Mouse (Mus musculus): Measurements from ENCODE around the gene Whamm. TPM values are rescaled to one million over a fixed set of nuclear protein-coding genes. Genes with fewer than 3 reads are reported as not detected.

Gene Whamm
- total RNA-seq, 2 experiments from 2014 or later: 14.5 to 15.9 TPM

DNA sequence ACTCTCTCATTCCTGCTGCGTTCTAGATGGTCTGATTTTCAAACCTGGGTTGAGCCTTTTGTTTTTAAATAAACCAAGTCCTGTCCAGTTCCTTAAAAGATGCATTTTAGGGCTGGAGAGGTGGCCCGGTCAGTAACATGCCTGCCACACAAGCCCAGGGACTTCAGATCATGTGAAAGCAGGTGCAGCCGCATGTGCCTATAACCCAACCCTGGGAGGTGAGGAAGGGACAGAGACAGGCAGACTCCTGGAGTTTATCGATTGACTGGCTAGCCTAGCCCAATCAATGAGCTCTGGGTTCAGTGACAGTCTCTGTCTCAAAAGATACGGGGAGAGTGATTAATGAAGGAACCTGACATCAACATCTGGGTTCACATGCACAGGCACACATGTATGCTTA lies 9.9 kb upstream of the Whamm start:
- DNase-seq: no peak
- intact Hi-C loops (cut with DNase I): no loop called here

DNA sequence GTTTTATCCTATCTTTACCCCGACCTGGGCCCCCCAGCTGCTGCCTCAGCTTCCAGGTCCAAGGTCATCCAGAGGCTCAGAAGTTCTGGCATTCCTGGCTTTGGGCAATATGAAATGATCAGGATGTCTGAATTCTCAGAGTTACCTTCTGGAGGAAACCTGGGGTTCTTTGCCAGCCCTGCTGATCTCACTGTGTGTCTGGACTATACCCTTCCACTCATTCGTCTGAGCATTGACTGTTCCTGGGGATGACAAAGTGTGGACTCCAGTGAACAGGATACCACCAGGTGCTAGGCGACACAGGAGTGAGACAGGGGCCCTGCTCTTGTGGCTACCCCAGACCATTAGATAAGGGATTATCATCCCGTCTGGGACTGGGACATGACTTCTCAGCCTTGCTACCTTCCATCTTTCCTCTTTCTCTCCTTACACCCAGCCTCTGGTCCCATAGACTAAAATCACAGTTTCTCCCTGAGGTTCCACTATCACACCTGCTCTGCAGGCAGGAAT lies 7.5 kb upstream of the Whamm start:
- DNase-seq: no peak
- intact Hi-C loops (cut with DNase I): no loop called here

DNA sequence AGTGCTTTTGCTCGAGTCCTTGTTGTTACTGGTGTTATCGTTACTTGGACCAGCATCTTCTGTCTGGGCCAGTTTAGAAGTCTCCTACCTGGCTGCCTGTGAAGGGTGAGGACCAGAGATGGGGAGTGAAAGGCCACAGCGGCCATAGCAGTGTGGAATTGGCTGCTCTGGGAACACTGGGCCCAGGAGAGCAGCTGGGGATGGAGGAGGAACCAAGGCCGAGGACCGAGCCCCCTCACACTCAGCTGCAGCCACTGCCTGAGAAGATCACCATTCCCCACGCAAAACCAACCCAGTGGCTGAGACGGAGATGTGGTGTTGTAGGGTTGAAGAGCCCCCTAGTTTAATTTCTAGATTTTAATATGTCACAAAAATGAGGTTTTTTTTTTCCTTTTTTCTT lies 6.3 kb upstream of the Whamm start:
- intact Hi-C loops (cut with DNase I): no loop called here
- DNase-seq: no peak

DNA sequence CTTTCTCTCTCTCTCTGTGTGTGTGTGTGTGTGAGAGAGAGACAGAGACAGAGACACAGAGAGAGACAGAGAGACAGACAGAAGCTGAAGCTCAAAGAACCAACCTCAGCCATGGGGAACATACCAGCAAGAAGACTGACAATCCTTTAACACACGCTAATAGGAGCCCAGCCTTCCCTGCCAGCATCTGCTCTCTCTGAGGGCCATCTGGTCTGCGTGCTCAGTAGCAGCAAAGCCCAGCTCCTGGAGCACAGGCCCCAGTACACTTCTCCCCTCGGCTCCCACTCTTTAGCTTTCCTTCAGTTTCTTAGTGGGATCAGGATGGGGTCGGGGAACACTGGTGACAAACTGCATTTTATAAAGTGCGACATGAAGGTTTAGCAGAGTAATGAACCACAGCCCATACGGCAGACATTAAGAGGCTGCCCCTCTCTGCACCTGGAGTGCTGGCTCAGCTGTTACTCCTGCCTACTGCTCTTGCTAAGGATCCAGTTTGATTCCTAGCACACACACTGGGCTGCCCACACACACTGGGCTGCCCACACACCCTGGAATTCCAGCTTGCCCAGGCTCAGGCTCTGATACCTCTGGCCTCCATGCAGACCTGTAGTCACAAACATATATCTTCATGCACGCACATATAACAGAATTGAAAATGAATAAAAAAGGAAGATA lies 5.5 kb upstream of the Whamm start:
- intact Hi-C loops (cut with DNase I): no loop called here

DNA sequence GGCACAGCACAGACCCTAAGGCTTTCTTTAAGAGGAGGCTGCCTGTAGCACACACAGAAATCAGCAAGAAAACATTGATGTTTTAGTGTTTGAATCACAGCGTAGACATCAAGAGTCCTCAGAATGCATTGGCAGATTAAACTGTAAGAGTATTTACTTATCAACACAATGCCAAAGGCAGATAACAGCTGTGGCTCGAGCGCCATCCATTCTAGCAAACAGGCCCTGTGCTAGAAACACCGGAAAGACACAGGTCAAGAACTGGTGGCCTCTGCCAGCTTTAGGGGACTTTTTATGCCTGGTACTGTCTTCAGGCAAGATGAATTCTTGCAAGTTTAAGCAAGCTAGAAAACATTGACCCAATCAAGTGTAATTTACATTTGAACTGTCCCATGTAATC lies 4.7 kb upstream of the Whamm start:
- no peak for DNase-seq
- intact Hi-C loops (cut with DNase I): no loop called here

More for the DNA sequence above, 5.5 kb upstream of the Whamm start:
- peak; percentile 68 for DNase-seq

DNA sequence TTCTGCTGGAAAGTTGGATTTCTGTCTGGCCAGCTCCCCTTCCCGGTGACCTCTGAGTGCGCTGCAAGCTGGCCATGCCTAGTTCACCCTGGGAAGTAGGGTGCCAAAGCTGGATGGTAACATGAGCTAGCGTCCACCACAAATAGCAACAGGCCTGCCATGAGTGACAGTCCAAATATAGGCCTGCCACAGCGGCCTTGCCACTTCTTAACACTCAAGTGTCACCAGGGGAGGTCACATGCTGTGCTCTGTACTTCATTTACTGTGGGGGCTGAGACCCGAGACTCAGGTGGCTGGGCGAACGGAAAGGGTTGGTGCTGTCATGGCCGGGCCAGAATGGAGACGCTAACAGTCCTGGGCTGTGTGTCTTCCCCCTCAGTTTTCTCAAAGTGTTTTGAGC lies 4.2 kb upstream of the Whamm start, which contains the start of gene Fsd2:
Gene Fsd2, minus strand, starts transcription at position 53 of the 400 bp plus-strand sequence.
- intact Hi-C loops (cut with DNase I): no loop called here
- DNase-seq: no peak

DNA sequence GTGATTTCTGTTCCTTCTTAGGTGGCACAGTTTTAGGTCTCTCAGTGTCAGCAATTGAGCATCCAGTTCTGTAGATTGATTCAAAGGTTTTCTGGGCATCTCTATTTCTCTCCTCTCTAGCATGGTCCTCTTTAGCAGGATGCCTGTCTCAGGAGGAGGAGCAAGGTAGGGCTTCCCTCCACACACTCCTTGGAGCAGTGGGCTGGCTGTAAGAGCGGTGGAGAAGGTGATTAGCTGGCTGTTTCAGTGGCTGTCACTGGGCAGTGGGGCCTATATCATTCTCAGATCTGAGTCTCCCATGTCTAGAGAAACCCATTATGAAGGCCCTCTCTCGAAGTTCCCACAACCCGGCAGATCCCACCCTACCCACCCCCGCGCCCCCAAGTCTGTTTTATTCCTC lies 3.7 kb upstream of the Whamm start:
- intact Hi-C loops (cut with DNase I): no loop called here

DNA sequence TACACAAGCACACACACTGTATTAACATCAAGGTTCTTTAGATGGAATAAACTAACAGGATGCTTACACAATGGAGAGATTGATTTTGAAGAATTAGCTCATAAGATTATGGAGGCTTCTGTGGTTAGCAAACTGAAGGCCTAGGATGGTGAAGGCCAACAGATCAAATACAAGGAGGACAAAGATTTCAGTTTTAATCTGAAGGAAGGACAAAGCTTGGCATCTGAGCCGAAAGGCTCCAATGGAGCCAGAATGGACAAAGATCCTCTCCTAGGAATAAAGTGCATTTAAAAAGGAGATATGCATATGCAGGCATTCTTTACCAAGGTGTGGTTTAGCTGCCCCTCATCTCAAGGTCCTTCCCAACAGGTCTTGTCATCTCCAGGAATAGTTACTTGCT lies 1.2 kb upstream of the Whamm start:
- no peak for DNase-seq
- intact Hi-C loops (cut with DNase I): loop anchor here (10.0 kb wide), 2 partner anchors 105 to 195 kb away; partner anchors contain the start of gene Ramac

More for the DNA sequence above, 3.7 kb upstream of the Whamm start:
- no peak for DNase-seq

DNA sequence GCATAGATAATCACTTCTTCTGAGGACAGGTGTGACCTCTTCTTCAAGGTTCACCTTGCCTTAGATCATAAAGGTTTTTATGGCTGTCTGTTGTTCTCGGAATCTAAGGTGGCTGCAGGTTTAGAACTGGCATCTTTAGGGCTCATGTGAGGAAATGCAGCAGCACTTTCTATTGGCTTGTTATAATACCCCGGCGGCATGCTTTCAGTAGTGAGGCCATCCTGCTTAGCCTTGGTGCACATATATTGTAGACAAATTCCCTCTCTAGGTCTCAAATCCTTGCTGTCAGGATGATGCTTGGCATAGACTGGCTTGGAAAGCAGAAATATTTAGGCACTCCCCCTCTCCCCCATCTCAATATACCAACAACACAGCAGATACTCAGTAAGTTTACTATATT lies 795 bp upstream of the Whamm start:
- intact Hi-C loops (cut with DNase I): loop anchor here (10.0 kb wide), 2 partner anchors 105 to 195 kb away; partner anchors contain the start of gene Ramac
- DNase-seq: no peak

DNA sequence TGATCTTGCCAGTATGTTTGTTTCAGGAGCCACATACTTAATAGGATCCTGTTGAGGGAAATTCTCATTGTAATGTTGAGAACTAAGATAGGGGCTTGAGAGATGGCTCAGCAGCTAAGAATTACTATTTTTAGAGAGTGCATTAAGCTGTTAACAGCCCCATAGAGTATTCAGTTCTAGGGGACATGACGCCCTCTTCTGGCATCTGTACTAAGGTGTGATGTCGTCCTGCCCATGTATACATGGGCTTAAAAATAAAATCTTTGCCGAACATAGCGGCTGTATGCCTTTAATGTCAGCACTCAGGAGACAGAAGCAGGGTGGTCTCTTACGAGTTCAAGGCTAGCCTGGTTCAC lies 336 bp upstream of the Whamm start:
- DNase-seq: no peak
- intact Hi-C loops (cut with DNase I): loop anchor here (10.0 kb wide), 2 partner anchors 106 to 194 kb away; partner anchors contain the start of gene Ramac

DNA sequence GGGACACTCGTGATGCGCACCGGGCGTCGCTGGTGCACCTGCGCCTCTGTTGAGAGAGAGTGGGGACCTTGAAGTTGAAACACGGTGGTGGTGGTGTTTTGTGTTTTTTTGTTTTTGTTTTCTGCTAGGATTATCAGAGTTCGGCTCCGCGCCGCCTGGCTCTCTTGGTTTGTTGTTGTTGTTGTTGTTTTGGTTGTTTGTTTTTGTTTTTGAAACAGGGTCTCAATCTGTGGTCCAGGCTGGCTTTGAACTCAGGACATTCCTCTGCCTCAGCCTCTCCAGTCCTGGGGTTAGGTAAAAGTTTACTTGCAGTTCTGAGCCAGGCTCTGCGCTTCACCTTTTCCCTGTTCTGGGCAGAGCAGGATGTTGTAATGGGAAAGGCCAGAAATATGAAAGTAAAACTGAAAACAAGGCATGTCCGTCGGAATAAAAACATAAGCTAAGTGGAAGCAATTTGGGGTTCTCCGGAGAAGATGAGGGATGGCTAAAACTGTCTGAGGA lies 925 bp downstream of the Whamm start:
- no peak for DNase-seq
- intact Hi-C loops (cut with DNase I): loop anchor here (10.0 kb wide), 2 partner anchors 107 to 193 kb away; partner anchors contain the start of gene Ramac

DNA sequence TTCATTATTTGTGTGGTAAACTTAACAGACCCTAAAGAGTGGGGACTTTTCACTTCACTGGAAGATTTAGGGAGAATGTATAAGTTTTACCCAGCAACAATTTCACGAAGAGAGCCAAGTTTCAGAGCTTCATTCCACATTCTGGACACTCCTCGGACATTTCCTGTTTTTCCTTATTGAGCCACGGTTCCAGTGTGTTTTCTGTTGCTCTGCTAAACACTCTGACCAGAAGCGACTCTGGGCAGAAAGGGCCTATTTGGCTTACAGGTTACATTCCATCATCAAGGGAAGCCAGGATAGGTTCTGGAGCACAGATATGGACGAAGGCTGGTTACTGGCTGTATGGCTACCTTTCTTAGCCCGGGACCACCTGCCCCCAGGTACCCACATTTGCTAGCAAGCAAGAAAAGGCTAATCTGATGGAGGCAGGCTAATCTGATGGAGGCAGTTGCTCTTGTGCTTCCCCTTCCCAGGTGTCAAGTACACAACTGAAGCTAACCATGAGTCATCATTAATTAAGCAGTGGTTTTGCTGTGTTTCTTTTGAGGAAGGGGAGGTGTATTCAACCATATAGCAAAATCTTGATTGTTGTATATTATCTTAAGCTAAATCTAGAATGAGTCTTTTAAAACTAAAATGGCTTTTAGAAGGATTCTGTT lies 1.7 kb downstream of the Whamm start:
- intact Hi-C loops (cut with DNase I): loop anchor here (10.0 kb wide), 2 partner anchors 108 to 192 kb away; partner anchors contain the start of gene Ramac
- no peak for DNase-seq

DNA sequence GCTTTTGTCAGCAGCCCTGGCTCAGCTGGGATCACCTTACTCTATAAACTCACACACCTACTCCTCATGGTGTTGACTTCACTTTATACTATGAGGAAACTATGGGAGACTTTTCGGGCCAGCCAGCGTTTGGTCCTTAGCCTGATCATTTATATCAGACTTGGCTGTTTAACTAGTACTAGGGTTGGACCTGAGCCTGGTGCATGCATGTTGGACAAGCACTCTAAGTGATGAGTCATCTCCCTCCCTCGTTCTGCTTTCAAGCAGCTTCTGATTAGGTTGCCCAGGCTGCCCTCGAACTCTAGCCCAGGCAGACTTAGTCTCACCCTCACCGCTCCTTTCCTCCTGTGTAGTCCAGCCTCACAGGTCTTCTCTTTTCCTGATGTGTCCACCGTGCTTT lies 2.3 kb downstream of the Whamm start:
- intact Hi-C loops (cut with DNase I): loop anchor here (10.0 kb wide), 2 partner anchors 109 to 191 kb away; partner anchors contain the start of gene Ramac
- DNase-seq: no peak

DNA sequence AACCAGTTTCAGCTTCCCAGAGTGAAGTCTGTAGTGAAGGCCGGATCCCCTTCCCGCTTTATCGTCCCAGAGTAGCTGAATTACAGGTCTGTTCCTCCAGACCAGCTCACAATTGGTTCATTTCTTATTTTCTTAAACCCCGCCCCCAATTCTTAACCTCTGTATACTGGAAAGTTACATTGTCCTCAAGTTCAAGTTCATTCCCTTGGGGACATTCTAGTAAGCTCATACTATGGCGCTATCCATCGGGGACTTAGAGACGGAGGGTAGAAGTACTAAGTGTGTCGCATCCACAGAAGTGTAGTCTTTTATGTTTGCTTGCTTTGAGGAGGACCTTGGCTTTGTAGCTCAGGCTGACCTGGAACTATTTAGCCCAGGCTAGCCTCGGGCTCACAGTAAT lies 2.8 kb downstream of the Whamm start:
- no peak for DNase-seq
- intact Hi-C loops (cut with DNase I): loop anchor here (10.0 kb wide), 2 partner anchors 109 to 191 kb away; partner anchors contain the start of gene Ramac

DNA sequence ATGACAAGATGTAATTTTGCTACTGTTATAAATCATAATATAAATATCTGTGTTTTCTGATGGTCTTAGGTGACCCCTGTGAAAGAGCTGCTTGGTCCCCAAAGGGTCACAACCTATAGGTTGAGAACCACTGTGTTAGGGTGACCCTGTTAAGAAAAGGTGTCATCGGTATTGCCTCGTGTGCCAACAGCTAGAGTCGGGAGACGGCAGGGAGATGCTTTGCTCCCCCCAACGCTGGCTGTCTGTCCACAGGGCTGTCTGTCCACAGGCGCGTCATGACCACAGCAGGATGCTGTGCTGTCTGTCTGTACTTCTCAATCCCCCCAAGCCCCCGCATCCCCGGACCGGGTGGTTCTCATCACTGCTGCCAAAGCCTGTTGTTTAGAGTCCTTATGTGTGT lies 4.5 kb downstream of the Whamm start:
- intact Hi-C loops (cut with DNase I): loop anchor here (10.0 kb wide), 2 partner anchors 111 to 189 kb away; partner anchors contain the start of gene Ramac
- DNase-seq: no peak

DNA sequence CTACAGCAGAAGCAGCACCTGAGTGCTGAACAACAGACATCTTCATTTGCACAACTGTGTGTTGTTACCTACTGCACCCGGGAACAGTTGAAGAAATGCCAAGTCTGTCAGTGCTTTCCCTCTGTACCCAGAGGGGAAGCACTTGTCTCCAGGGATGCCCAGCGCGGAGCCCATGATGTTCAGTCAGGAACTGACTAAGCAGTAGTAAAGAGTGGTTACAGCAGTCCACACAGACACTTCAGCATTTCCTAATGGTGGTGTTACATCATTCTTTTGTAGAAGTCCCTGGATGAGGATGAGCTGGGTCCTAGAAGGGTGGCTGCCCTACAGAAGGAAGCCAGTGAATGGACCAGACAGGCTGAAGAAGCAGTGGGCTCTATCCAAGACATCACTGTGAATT lies 6.8 kb downstream of the Whamm start:
- intact Hi-C loops (cut with DNase I): loop anchor here (10.0 kb wide), 2 partner anchors 113 to 187 kb away; partner anchors contain the start of gene Ramac
- no peak for DNase-seq

DNA sequence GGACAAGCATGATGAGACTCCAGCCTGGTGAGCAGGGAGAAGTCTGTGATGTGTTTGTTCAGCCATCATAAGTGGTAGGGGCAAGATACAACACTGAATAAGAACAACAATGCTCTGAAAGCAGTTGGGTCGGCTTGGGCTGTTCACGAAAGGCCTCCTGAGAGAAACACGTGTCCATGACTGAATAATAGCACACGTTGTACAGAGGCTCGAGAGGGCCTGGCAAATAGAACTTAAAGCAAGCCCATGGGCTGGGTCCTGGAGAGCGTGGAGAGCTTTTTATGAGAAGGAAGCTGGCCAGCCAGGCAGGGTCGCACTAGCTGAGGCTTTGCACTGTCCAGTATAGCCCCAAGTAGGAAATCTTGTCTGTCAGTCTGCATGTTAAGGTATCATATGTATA lies 7.3 kb downstream of the Whamm start:
- no peak for DNase-seq
- intact Hi-C loops (cut with DNase I): loop anchor here (10.0 kb wide), 2 partner anchors 114 to 186 kb away; partner anchors contain the start of gene Ramac

DNA sequence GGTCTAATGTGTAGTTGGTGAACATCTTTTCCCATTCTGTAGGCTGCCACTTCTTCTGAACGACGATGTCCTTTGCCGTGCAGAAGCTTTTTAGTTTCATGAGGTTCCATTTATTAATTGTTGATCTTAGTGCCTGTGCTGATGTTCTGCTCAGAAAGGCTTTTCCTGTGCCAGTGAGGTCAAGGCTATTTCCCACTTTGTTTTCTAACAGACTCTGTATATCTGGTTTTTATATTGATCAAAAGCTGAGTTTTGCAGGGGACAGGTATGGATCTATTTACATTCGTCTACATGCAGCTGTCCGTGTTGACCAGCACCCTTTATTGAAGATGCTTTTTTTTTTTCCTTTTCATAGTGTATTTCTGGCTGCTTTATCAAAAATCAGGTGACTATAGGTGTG lies 8.2 kb downstream of the Whamm start:
- intact Hi-C loops (cut with DNase I): loop anchor here (10.0 kb wide), 2 partner anchors 115 to 185 kb away; partner anchors contain the start of gene Ramac
- DNase-seq: no peak

DNA sequence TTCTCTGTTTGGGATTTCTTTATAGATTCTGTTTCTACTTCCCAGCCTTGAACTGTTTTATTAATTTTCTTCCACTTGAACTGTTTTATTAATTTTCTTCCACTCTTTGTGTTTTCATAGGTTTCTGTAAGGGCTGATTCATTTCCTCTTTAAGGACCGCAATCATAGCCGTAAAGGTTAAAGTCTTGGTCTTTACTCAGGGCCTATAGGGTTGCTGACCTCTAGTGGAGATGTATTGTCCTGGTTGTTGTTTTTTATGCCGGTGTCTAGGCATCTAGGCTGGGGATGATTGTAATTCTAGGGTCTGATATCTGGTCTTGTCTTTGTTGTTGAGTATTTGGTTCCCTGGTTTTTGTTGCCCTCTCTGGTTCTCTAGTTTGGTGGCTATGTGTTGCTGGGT lies 12.4 kb downstream of the Whamm start:
- DNase-seq: no peak
- intact Hi-C loops (cut with DNase I): no loop called here

DNA sequence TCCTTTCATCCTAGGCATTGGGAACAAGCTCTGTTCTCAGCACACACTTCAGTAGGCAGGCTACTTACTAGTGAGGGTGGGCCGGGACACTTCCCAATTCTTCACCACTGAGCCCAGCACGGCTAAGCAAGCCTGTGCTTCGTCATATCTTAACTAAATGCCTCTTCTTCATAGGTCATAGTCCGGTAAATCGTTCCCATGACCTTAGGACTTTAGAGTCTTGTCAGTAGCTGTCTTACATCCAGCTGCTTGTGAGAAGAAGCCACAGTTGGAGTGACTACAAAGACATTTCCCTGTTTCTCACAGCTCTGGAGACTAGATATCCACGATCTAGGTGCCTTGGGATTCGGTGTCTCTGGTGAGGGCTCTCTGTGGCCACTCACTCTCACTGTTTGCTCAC lies 14.3 kb downstream of the Whamm start:
- no peak for DNase-seq
- intact Hi-C loops (cut with DNase I): no loop called here

DNA sequence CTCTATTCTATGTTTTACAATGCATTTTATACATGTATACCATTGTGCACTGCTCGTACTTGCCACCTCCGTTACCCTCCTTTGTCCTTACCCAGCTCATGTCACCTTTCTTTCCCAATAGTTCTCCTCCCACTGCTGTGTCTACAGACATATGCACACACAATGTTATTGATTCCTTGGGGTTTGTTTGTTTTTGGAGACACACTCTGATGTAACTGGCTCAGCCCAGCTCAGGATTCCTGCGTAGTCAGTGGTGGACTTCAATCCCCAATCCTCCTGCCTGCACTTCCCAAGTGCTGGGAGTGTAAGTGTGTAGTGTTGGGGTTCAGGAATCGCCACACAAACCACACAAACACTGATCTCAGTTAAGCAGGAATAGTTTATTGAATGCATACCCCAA lies 16.2 kb downstream of the Whamm start:
- intact Hi-C loops (cut with DNase I): no loop called here
- no peak for DNase-seq
